Mouse (Mus musculus) hindbrain, embryonic 13.5 days (tissue): ENCODE results near the gene Slc26a11. TPM values are rescaled to one million over a fixed set of nuclear protein-coding genes. Genes with fewer than 3 reads are reported as not detected.
"Not testable (repeated sequence)": the region's sequence is repeated elsewhere in the genome, so short reads cannot be mapped to it uniquely, and the experiment has no call there.

Source experiments
- ATAC-seq: fragments of 200-750 bp; cut with Nextera tagmentation; 2 replicates; pipeline ENCODE4 v1.8.0; 2017; ENCODE audit warnings: moderate TSS enrichment; ENCODE audit not compliant: low FRiP score
- H3K27ac ChIP-seq: fragments of 300-500 bp; sonication (generic); 2 replicates; pipeline ENCODE4 v1.5.1; 2015; ENCODE audit warnings: inconsistent platforms, mild to moderate bottlenecking, moderate library complexity
- H3K27me3 ChIP-seq: fragments of 300-500 bp; sonication (generic); 2 replicates; pipeline ENCODE4 v1.6.1; 2015; ENCODE audit warnings: mild to moderate bottlenecking, inconsistent platforms
- H3K36me3 ChIP-seq: fragments of 300-500 bp; sonication (generic); 2 replicates; pipeline ENCODE4 v1.6.1; 2015; ENCODE audit warnings: mild to moderate bottlenecking, inconsistent platforms
- H3K4me1 ChIP-seq: fragments of 300-500 bp; sonication (generic); replicated peaks from 2 replicates; pipeline ENCODE4 v1.6.1; 2015; ENCODE audit warnings: inconsistent platforms
- H3K4me2 ChIP-seq: fragments of 300-500 bp; sonication (generic); 2 replicates; pipeline ENCODE4 v1.6.1; 2015; ENCODE audit warnings: inconsistent platforms, mild to moderate bottlenecking, moderate library complexity
- H3K4me3 ChIP-seq: fragments of 300-500 bp; sonication (generic); 2 replicates; pipeline ENCODE4 v1.5.1; 2015; ENCODE audit warnings: mild to moderate bottlenecking, inconsistent platforms
- H3K9ac ChIP-seq: fragments of 300-500 bp; sonication (generic); 2 replicates; pipeline ENCODE4 v1.6.1; 2015; ENCODE audit warnings: mild to moderate bottlenecking, inconsistent platforms
- H3K9me3 ChIP-seq: fragments of 300-500 bp; sonication (generic); 2 replicates; pipeline ENCODE4 v1.6.1; 2016; ENCODE audit warnings: inconsistent platforms
- WGBS: fragments of 180-500 bp; shearing (Covaris S2); methylation state at CpG from one replicate; pipeline ENCODE4 v1.1.7; 2015; 5-methylcytosine and 5-hydroxymethylcytosine counted together
- polyA plus RNA-seq: library from polyadenylated mRNA; unstranded; fragments of >200 nt; fragmentation: Nextera tagmentation; extraction: Ambion mirVana; gene quantifications from 2 replicates; pipeline ENCODE4 v1.2.1, GENCODE M21; 2015

Slc26a11 gene
- polyA plus RNA-seq, 1 experiment from 2014 or later, result 4.8 TPM

DNA sequence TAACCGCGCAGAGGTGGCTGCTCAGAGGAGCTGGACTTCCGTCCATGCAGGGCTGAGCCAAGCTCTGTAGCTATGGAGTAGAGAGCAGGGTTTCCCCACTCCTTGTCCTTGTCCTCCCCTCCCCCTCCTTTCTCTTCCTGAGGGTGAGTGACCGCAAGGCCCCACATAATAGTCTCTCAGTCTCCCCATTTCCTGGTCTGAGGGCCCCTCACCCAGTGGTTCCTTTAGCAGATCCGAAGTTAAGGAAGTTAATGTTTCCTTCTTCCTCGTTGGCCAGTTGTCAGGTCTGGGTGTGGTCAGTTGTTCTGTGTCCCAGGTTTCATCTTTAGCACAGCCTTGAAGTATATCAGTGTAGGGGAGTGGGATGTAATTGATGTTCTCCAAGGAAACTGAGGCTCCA, 20.1 kb downstream of the Slc26a11 start:
- no peak overlapping the region for H3K4me2 ChIP-seq
- no peaks in the 10 kb centered on the region for H3K9me3 ChIP-seq
- WGBS, result 83% methylated on average over 6 of the region's 6 CpGs
- H3K4me3 ChIP-seq, result no peak overlapping the region
- no peak overlapping the region for H3K9ac ChIP-seq
- H3K36me3 ChIP-seq, result peaks cover 19% of the 10 kb centered on the region
- no peak overlapping the region for H3K27ac ChIP-seq
- H3K27me3 ChIP-seq, result no peaks in the 10 kb centered on the region
- no peaks in the 10 kb centered on the region for H3K4me1 ChIP-seq
- no peak for ATAC-seq

DNA sequence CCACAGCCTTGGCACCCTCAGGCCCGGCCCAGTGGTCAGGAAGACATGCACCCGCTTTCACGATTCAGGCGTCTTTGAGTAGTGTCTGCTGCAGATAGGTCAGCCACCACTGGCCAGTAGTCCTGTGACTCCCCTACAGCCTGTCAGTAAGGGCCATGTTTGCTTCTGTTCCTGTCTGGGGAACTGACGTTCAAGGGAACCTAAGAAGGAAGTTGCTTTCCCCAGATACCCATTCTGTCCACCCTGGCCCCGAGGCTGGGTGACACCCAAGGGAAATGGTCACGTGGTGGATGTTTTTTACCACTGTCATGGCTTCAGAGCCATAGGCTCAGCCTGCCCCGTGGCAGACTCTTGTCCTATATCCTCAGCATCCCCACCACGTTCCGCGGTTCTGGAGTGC, 22.0 kb downstream of the Slc26a11 start:
- WGBS, result 94% methylated on average over 11 of the region's 11 CpGs
- Histone ChIP-seq H3K4me1 (no peaks in the 10 kb centered on the region), H3K4me3 (no peak overlapping the region), H3K27me3 (no peaks in the 10 kb centered on the region), H3K36me3 (peaks cover 19% of the 10 kb centered on the region), H3K4me2 (no peak overlapping the region), H3K9me3 (no peaks in the 10 kb centered on the region), H3K27ac (no peak overlapping the region), H3K9ac (no peak overlapping the region)
- no peak for ATAC-seq

DNA sequence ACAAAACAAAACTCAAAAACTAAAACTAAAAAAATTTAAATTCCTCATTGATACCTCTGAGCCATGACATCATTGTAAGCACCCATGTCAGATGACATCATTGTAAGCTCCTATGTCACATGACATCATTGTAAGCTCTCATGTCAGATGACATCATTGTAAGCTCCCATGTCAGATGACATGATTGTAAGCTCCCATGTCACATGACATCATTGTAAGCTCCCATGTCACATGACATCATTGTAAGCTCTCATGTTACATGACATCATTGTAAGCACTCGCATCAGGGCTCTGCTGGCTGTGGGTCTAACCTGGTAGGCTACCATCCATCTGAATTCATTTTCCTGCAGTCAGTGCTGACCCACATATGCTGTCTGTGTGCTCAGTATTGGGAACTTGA, 23.2 kb downstream of the Slc26a11 start:
- Histone ChIP-seq H3K4me3 (no peak overlapping the region), H3K27ac (no peak overlapping the region), H3K4me2 (no peak overlapping the region), H3K36me3 (peaks cover 19% of the 10 kb centered on the region), H3K4me1 (no peaks in the 10 kb centered on the region), H3K9me3 (no peaks in the 10 kb centered on the region), H3K27me3 (no peaks in the 10 kb centered on the region), H3K9ac (no peak overlapping the region)
- no peak for ATAC-seq
- WGBS, result 93% methylated on average over 1 of the region's 1 CpGs

DNA sequence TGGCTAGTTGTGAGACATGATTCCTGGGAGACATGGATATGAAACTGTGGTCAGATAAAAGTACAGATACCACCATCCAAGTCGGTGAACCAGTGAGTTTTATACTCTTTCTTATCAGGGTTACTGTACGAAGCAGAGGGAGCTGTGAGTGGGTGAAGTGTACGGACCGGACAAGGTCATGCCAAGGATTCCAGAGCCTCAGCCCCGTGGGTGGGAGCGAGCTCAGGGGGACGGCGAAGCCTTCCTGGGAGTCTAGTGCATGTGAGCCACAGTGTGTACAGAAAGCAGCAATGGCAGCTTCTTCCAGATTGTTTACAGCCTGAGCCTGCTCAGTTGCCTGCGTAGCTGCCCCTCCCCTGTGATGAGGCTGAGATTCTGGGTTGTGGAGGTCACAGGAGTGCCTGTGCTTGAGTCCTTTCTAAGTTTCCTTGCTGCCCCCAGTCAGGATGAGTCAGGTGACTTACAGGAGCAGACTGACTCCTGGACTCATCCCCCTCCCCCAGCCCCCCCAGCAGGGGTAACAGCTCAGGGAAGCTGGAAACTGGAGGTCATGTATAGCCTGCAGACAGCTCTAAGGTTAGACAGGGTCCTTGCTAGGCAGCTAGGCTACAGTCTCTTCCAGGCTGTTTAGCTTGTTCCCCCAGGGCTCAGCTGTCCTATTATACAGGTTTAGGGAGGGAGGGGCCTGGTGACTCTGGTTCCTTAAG, 26.4 kb downstream of the Slc26a11 start:
- Histone ChIP-seq H3K27me3 (no peaks in the 10 kb centered on the region), H3K27ac (no peak overlapping the region), H3K4me1 (no peaks in the 10 kb centered on the region), H3K36me3 (peaks cover 19% of the 10 kb centered on the region), H3K9me3 (no peaks in the 10 kb centered on the region), H3K4me3 (no peak overlapping the region), H3K4me2 (no peak overlapping the region), H3K9ac (no peak overlapping the region)
- 89% methylated on average over 9 of the region's 9 CpGs for WGBS
- no peak for ATAC-seq

DNA sequence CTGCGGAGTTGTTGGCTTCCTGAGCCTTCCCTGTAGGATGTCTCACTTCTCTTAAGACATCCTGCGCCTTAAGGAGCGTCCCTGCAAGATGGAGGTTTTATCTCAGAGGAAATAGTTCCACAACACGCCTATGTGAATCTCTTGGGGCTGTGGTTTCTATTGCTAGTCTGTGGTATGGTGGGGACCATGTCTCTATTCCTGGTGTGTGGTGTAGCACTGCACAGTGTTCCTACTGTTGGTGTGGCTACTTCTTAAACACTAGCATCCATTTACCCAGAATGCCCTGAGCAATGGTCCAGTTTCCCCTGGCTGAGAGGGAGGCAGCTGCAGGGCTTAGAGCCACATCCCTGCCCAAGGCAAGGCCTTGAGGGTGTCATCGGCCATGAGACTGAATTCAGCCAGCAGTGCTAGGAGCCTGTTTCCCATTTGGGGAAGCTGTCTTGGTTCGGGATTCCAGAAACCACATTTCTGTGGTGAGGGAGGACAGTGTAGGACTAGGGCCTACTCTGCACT, 27.0 kb downstream of the Slc26a11 start:
- no peak overlapping the region for H3K4me3 ChIP-seq
- ATAC-seq, result no peak
- H3K9me3 ChIP-seq, result no peaks in the 10 kb centered on the region
- WGBS, result 79% methylated on average over 6 of the region's 6 CpGs
- H3K27ac ChIP-seq, result no peak overlapping the region
- no peak overlapping the region for H3K9ac ChIP-seq
- no peaks in the 10 kb centered on the region for H3K27me3 ChIP-seq
- no peak overlapping the region for H3K4me2 ChIP-seq
- no peaks in the 10 kb centered on the region for H3K4me1 ChIP-seq
- H3K36me3 ChIP-seq, result peaks cover 19% of the 10 kb centered on the region

DNA sequence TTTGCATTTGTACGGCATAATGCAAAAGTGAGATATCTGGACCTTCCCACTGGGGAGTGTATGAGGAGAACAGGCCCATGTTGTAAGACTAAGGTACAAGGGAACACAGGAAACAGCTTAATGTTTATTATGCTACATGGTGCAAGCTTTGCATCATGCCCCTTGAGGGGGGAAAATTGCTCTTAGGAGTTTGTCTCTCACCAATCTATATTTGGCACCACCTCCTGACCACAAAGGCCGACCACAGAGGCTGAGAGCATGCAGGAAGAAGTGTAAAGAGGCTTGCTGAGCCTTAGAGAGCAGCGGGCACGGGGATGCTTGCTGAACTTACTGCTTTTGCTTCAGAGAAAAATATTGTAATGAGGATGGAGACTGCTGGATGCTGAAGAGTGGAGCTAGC, 29.5 kb downstream of the Slc26a11 start:
- no peak overlapping the region for H3K9ac ChIP-seq
- H3K9me3 ChIP-seq, result no peaks in the 10 kb centered on the region
- 85% methylated on average over 4 of the region's 4 CpGs for WGBS
- peaks cover 24% of the 10 kb centered on the region for H3K27me3 ChIP-seq
- 0 out of 2 replicates have a peak, but pooled peaks cover under 1% of the 10 kb centered on the region for H3K36me3 ChIP-seq
- no peak for ATAC-seq
- no peak overlapping the region for H3K27ac ChIP-seq
- no peak overlapping the region for H3K4me2 ChIP-seq
- no peak overlapping the region for H3K4me3 ChIP-seq
- peaks cover 6% of the 10 kb centered on the region for H3K4me1 ChIP-seq

DNA sequence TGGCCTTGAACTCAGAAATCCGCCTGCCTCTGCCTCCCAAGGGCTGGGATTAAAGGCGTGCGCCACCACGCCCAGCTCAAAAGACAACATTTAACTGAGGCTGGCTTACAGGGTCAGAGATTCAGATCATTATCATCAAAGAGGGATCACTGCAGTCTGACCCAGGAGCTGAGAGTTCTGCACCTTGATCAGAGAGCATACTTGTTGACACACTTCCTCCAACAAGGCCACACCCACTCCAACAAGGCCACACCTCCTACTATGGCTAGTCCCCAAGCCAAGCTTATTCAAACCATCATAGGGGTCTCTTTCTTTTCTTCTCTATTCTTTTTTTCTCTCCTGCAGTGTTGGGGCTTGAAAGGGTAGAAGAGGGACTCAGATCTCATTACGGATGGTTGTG, 30.9 kb downstream of the Slc26a11 start:
- Histone ChIP-seq H3K27me3 (peaks cover 38% of the 10 kb centered on the region), H3K9ac (no peak overlapping the region), H3K4me2 (no peak overlapping the region), H3K27ac (no peak overlapping the region), H3K4me3 (no peak overlapping the region), H3K36me3 (no peaks in the 10 kb centered on the region), H3K4me1 (peaks cover 15% of the 10 kb centered on the region), H3K9me3 (no peaks in the 10 kb centered on the region)
- no peak for ATAC-seq
- WGBS, result 97% methylated on average over 5 of the region's 5 CpGs

DNA sequence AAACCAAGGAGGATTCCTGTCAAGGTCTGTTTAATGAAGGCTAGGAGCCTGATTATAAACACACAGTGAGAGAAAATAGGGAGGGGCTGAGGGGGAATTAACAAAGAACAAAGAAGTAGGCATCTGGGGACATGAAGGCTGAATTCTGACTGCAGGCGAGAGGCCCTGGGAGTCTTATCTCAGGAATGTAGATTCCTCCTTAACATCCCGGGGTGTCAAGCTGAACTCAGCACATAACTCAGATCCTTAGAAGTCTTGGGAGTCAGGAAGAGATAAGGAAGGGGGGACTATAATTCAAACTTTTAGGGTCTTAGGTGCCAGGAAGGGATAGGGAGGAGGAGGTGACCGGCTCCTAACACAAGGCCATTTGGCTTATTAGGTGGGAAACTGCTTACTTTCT, 31.9 kb downstream of the Slc26a11 start:
- not testable (repeated sequence) for ATAC-seq, H3K4me3 ChIP-seq
- WGBS, result 32% methylated on average over 3 of the region's 3 CpGs

DNA sequence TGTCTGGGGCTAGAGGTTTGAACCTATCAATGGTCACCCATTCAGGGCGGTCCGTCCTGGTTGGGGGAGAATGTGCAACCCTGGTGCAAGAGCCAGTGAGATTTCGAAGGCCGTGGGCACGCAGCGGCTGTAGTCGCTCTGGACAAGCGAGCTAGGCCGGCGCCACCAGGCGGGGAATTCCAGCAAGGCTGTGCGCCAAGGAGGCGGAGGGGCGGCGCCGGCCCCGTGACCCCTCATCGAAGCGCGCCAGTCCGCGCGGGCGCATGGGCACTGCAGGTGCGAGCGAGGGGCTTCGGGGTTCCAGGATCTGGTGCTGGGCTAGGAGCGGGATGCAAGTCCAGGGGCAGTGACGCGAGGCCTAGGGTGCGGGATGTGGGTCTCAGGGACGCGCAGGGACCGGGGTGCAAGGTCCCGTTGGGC, 34.5 kb downstream of the Slc26a11 start:
- no peaks in the 10 kb centered on the region for H3K36me3 ChIP-seq
- peak overlapping the region; percentile 53 for H3K4me3 ChIP-seq
- ATAC-seq, result peak; percentile 32; the same call in 1 of the 2 replicates
- no peaks in the 10 kb centered on the region for H3K9me3 ChIP-seq
- peaks cover 73% of the 10 kb centered on the region for H3K27me3 ChIP-seq
- no peak overlapping the region for H3K27ac ChIP-seq
- peak overlapping the region; percentile 69 for H3K9ac ChIP-seq
- peaks cover 26% of the 10 kb centered on the region for H3K4me1 ChIP-seq
- H3K4me2 ChIP-seq, result peak overlapping the region; percentile 97
- WGBS, result 1% methylated on average over 35 of the region's 35 CpGs

More for the DNA sequence above, 31.9 kb downstream of the Slc26a11 start:
- H3K9ac ChIP-seq, H3K9me3 ChIP-seq, H3K4me2 ChIP-seq, H3K36me3 ChIP-seq, H3K27ac ChIP-seq: not testable (repeated sequence)
- Histone ChIP-seq H3K4me1 (peaks cover 15% of the 10 kb centered on the region), H3K27me3 (peaks cover 48% of the 10 kb centered on the region)

DNA sequence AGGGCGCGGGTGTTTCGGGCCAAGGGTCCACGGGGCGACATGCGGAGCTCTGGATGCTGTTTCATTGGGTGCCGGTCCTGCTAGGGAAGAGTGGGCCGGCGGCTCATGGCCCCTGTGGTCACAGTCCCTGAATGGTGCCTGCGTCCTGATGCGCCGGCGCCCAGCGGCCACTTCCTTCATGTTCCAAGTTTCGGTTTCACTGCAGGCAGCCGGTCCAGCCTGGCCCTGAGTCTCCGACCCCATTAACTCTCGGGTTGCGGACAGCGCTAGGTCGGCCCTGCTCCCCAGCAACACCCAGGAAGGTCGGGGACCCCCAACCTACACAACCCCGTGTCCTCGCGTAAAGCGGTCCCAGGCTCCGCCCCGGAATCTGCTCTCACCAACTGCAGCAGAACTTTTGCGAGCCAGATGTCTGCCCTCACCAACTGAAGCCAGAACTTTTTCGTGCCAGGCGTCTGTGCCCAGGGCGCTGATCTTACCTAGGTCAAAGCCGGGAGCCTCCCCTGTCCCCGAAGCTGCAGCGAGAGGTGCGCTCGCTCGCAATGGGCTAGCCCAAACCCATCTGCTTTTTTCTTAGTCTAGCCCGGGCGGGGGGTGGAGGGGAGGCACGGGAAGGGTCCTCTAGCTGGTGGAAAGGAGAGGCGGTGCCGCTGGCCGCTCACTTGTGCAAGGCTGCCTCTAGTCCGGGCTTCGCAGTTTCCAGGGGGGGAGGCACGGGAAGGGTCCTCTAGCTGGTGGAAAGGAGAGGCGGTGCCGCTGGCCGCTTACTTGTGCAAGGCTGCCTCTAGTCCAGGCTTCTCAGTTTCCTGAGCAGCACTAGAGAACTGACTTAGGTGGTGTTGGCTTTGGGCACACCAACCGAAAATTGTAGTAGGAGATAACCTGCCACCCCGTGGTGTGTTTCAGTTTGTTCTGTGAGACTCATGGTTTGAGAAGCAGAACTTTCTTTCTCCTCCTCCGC, 35.2 kb downstream of the Slc26a11 start:
- Histone ChIP-seq H3K27ac (no peak overlapping the region), H3K27me3 (peaks cover 80% of the 10 kb centered on the region), H3K4me1 (peaks cover 26% of the 10 kb centered on the region), H3K4me2 (peak overlapping the region; percentile 97), H3K4me3 (peak overlapping the region; percentile 53), H3K9ac (peak overlapping the region; percentile 69), H3K36me3 (no peaks in the 10 kb centered on the region), H3K9me3 (no peaks in the 10 kb centered on the region)
- WGBS, result 2% methylated on average over 53 of the region's 53 CpGs
- ATAC-seq, result 0 out of 2 replicates have a peak, but pooled peaks have one; percentile 28

DNA sequence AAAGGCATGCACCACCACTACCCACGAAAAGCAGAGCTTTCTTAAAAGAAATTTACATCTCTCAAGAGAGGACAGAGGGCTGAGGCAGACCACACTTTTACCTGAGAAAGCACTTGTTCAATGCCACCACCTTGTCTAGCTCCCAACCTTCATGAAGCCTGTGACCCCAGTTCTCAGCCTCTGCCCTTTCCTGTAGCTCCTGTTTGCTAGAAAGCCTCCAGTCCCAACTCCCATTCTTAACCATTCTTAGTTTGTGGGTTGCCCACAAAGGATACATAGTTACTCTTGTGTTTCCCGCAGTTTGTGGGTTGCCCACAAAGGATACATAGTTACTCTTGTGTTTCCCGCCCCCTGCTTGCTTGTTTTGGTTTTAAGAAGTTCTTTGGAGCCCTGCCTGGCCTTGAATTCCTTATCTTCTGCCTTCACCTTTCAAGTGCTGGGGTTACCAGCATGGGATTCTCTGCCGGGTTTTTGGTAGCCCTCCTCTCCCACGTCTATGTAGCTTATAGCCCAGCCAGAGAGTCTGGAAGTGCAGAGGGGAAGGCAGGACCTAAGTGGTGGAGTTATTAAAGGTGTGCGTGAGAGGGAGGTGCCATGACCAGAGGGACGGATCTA, 36.1 kb downstream of the Slc26a11 start:
- H3K4me3 ChIP-seq, result no peak overlapping the region
- ATAC-seq, result no peak
- no peak overlapping the region for H3K4me2 ChIP-seq
- peaks cover 89% of the 10 kb centered on the region for H3K27me3 ChIP-seq
- no peak overlapping the region for H3K9ac ChIP-seq
- H3K4me1 ChIP-seq, result peaks cover 30% of the 10 kb centered on the region
- no peaks in the 10 kb centered on the region for H3K9me3 ChIP-seq
- no peaks in the 10 kb centered on the region for H3K36me3 ChIP-seq
- 29% methylated on average over 7 of the region's 7 CpGs for whole genome bisulfite sequencing
- no peak overlapping the region for H3K27ac ChIP-seq
